Mouse (Mus musculus): ENCODE data around the gene Lgalsl.

Lgalsl gene

GRCm38 (mm10) chr11:20830686-20831505, at the start of gene Lgalsl:
TSS of gene Lgalsl (minus strand) at chr11:20831056.
- ATAC-seq (ENCODE audit: insufficient number of reproducible peaks, low FRiP score, low TSS enrichment) = peak; percentile 88

DNA sequence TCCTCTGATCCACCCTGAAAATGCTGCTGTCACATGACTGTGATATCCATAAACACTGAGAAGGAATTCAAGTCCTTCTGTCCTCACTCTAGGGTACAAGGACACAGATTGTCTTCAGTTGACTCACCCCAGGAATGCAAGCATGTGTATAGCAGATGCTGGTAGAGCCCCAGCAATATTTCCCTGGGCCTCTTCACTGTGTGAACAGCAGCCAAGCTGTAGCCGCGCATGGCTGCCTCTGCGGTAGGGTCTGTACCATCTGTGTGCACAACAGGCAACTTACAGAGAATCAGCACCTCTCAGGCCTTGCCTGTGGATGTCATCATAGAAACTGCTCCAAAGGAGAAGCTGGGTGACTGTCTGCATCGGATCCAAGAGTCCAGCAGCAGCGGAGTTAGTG, 47.8 kb upstream of the Lgalsl start:
- ATAC-seq (ENCODE audit: insufficient number of reproducible peaks, low FRiP score, low TSS enrichment) = no peak

GRCm38 (mm10) chr11:20877578-20878096, 46.8 kb upstream of the Lgalsl start:
- no peak for ATAC-seq (ENCODE audit: insufficient number of reproducible peaks, low FRiP score, low TSS enrichment)

DNA sequence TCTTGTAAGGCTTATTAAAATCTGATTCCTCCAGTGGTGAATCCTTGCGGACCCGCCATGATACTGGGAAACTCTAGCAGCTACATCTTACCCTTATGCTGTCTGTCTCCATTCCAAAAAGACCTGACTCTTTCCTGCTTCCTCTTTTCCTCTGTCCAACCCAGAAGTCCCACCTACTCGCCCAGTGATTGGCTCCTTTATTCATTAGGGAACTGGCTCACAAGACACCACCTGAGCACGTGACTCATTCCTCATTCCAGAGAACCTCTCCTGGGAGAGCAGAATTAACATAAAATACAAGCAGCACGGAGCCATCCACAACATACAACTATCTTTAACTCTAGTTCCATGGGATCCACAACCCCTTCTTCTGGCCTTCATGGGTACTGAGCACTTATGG, 42.5 kb upstream of the Lgalsl start:
- ATAC-seq (ENCODE audit: insufficient number of reproducible peaks, low FRiP score, low TSS enrichment) = no peak

GRCm38 (mm10) chr11:20872911-20873310, 42.1 kb upstream of the Lgalsl start:
- no peak for ATAC-seq (ENCODE audit: insufficient number of reproducible peaks, low FRiP score, low TSS enrichment)

DNA sequence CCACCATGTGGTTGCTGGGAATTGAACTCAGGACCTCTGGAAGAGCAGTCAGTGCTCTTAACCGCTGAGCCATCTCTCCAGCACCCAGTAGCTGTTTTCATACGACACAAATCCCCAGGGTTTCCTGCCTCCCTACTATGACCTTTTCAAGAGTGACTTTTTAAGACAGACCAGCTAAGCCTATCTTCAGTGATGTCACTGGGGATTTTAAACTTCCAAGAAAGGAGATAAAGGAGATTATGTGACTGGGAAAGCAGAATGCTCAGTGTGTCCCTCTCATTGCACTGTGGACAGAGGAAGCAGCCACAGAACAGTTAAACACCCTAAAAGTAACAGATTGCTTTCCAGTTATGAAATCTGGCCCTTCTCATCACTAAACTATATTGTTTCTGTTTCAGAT, 41.6 kb upstream of the Lgalsl start:
- ATAC-seq (ENCODE audit: insufficient number of reproducible peaks, low FRiP score, low TSS enrichment) = no peak

GRCm38 (mm10) chr11:20869927-20870326, 39.1 kb upstream of the Lgalsl start:
- ATAC-seq (ENCODE audit: insufficient number of reproducible peaks, low FRiP score, low TSS enrichment) = no peak

GRCm38 (mm10) chr11:20865450-20865849, 34.6 kb upstream of the Lgalsl start:
- no peak for ATAC-seq (ENCODE audit: insufficient number of reproducible peaks, low FRiP score, low TSS enrichment)

- no peak for ATAC-seq (ENCODE audit: insufficient number of reproducible peaks, low FRiP score, low TSS enrichment)
Observed at GRCm38 (mm10) chr11:20864647-20865046, 33.8 kb upstream of the Lgalsl start.

DNA sequence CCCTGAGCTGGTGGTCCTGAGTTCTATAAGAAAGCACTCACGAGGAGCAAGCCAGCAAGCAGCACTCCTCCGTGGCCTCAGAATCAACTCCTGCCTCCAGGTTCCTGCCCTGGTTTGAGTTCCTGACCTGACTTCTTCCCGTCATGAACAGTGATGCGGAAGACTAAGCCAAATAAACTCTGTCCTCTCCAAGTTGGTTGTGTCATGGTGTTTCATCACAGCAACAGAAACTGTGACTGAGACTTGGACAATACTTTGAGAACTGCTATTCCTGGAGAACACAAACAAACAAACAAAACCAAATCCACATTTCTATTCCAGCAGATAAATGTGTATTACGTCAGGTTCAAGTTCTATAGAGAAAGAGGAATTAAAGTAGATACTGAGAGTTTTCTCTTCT, 31.2 kb upstream of the Lgalsl start:
- no peak for ATAC-seq (ENCODE audit: insufficient number of reproducible peaks, low FRiP score, low TSS enrichment)

GRCm38 (mm10) chr11:20860351-20860750, 29.5 kb upstream of the Lgalsl start:
- no peak for ATAC-seq (ENCODE audit: insufficient number of reproducible peaks, low FRiP score, low TSS enrichment)

DNA sequence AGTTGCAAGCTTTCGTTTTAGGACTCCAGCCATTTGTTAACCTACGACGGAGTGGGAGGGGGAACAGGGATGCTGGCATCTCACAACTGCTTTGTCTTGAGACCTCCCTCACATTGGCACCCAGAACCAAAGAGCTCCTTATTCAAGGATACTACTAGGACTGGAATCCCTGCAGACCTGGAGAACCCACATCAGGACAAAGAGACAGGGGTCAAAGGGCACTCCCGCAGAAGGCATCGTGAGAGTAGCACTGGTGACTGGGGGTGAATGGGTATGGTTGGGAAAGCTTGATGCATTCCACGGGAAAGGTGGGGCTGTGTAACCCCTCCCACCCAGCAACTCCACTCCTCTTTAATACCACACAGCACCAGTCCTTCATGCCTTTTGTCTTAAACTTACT, 29.0 kb upstream of the Lgalsl start:
- no peak for ATAC-seq (ENCODE audit: insufficient number of reproducible peaks, low FRiP score, low TSS enrichment)

- ATAC-seq (ENCODE audit: insufficient number of reproducible peaks, low FRiP score, low TSS enrichment) = peak; percentile 70
Observed at GRCm38 (mm10) chr11:20858921-20859668, 28.2 kb upstream of the Lgalsl start.

DNA sequence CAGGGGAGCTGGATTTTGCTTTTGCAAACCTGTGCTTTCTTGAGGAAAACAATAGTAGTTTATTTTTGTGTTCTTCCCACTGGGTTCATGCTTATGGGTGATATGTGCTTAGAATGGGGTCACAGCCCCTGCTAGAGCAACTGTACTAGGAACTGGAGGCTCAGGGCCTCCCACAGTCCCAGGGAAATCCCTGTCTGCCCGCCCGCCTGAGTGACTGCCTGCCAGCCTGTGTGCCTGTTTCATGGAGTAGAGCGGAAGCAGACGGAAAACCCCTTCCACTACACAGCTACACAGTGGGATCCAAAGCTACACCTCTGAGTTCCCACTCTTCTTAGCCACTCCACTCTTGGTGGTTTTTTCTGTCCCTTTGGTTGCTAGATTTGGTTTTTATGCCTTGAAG, 27.1 kb upstream of the Lgalsl start:
- ATAC-seq (ENCODE audit: insufficient number of reproducible peaks, low FRiP score, low TSS enrichment) = no peak

DNA sequence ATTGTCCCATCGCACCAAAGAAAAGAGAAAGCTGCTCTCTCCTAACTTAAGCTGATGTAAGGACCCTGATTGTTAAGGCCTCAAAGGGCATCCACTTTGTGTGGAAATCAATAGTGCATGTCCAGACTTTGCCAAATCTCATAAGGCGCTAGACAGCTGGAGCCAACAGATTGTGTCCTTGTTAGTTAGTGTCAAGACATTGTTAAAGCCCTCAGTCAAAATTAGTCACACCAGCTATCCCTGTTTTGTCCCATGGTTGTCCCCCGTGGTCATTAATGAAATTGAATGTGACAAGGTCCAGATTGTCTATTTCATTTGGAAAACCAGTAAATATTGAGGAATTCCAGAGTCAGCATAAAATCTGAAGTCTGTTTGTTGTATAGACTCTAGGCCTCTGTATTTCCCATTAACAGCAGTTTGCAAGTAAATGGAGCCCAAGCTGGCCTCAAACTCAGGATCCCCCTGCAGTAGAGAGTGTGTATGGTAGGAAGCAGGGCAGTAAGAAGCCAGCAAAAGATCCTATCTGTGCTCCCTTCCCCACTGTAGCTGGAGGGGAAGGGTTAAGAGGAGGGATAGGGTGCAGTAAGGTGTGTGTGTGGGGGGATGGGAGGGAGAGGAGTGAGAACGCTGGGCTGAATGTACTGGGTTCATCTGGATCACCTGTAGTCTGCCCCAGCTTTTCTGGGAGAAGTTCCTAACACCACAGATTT, 23.3 kb upstream of the Lgalsl start:
- ATAC-seq (ENCODE audit: insufficient number of reproducible peaks, low FRiP score, low TSS enrichment) = no peak

GRCm38 (mm10) chr11:20850196-20850595, 19.3 kb upstream of the Lgalsl start:
- ATAC-seq (ENCODE audit: insufficient number of reproducible peaks, low FRiP score, low TSS enrichment) = no peak

- ATAC-seq (ENCODE audit: insufficient number of reproducible peaks, low FRiP score, low TSS enrichment) = no peak
Observed at GRCm38 (mm10) chr11:20849403-20849802, 18.5 kb upstream of the Lgalsl start.

- ATAC-seq (ENCODE audit: insufficient number of reproducible peaks, low FRiP score, low TSS enrichment) = no peak
Observed at GRCm38 (mm10) chr11:20837366-20837765, 6.5 kb upstream of the Lgalsl start.

- peak; percentile 47 for ATAC-seq (ENCODE audit: insufficient number of reproducible peaks, low FRiP score, low TSS enrichment)
Observed at GRCm38 (mm10) chr11:20831600-20832137, 813 bp upstream of the Lgalsl start.

DNA sequence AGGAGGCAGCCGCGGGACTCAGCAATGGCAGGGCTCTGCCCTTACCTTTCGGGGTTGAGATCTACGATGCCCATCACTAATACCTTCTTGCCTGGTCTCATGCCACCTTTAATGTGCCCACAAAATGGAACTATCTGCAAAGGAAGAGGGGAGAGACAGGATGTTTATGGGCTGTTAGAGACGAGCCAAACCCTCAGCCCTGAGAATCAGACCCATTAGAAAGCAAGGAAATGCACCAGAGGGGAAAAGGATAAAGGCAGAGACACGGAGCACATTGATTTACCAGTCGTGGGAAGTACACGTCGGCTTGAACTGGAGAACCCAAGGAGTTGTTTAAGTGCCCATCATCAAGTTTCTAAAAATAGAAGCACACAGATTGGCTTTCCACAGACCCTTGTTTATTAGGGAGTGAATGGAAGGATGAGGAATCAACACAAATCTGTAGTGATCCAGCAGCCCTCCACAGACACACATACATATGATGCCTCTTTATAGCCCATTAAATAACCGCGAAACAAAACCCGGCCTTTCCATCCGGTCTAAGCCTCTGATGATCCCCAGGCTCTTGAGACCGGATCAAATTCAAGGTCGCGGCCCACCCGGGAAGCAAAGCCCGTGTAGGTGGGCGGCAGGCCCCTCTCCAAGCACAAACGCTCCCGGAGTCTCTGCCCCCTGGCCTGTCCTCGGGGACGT, 717 bp downstream of the Lgalsl start:
- ATAC-seq (ENCODE audit: insufficient number of reproducible peaks, low FRiP score, low TSS enrichment) = no peak

All from cerebellum, adult (tissue).